Mouse (Mus musculus) CD8-positive naive resting alpha-beta T cell, adult 2 months (primary cell): ENCODE data around the gene Pyroxd2.
"Not testable (repeated sequence)": the region's sequence is repeated elsewhere in the genome, so short reads cannot be mapped to it uniquely, and the experiment has no call there.

Source experiments
- DNase-seq, 2 experiments: peaks; one replicate each; pipeline ENCODE4 v3.0.0; 2022; ENCODE audit warnings: low read depth in 2 of 2, low spot score in 2 of 2

Pyroxd2 gene

GRCm38 (mm10) chr19:42697336-42697735 is 55.2 kb downstream of the Pyroxd2 start:
- DNase-seq, result no peak

- DNase-seq, result no peak
Measured at GRCm38 (mm10) chr19:42690256-42690655, 62.3 kb downstream of the Pyroxd2 start.

DNA sequence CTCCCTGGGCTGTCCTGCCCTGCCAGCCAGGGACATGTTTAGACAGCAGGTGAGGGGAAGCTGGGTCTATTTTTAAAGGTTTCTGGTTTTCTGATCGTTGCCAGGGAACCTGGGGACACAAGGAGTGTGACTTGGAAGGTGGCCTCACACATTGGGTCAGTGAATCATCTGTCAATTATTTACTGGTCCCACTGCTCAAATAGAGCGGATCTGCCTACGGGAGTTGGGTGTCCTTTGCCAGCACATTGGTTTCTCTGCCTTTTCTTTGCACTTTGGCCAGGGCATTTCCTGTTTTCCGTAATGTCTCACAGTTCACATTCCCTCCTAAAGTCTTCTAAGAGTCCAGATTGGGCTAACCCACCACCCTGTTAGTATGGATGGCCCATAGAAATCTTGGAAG is 62.8 kb downstream of the Pyroxd2 start:
- no peak for DNase-seq

GRCm38 (mm10) chr19:42689321-42689720 is 63.3 kb downstream of the Pyroxd2 start:
- DNase-seq, result no peak

DNA sequence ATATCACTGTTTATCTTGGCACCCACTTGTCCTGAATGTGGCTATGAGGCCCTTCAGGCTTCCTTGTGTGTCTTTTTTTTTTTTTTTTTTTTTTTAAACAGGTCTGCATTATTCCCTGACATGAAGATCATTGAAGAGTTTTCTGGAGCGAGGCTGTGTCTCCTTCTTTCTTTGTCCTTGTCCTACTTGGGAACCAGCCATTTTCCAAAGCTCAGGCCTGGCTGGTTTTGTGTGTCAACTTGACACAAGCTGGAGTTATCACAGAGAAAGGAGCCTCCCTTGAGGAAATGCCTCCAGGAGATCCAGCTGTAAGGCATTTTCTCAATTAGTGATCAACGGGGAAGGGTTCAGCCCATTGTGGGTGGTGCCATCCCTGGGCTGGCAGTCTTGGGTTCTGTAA is 69.8 kb downstream of the Pyroxd2 start:
- DNase-seq, result not testable (repeated sequence)

DNA sequence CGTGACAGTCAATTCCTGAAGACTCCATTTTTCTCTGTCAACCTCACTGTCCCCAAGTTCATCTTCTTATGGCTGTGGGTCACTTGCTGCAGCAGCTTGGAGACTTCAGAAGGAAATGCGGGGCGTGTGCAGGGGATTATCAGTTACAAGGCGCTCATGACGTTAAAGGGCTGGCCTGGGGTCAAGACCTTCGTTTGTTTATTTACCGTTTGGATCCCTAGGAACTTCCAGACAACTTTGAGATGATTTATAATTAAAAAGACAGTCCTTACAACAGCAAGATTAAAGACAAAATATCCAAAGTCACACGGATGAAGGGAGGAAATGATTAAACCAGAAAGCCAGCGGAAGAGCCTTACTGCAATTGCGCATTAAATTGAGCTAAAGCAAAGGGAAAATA is 74.4 kb downstream of the Pyroxd2 start:
- no peak for DNase-seq

- no peak for DNase-seq
Measured at GRCm38 (mm10) chr19:42677452-42677851, 75.1 kb downstream of the Pyroxd2 start.

- DNase-seq, result no peak
Measured at GRCm38 (mm10) chr19:42676931-42677330, 75.6 kb downstream of the Pyroxd2 start.
